Mouse (Mus musculus) liver, postnatal 0 days (tissue): ENCODE data around the gene Cd63.

Source experiments
- CTCF ChIP-seq: sonication (generic); IDR thresholded peaks from 2 replicates; pipeline ENCODE4 v1.5.1; 2016; ENCODE audit warnings: antibody characterized with exemption, low read depth
- EP300 ChIP-seq: IDR thresholded peaks from 2 replicates; pipeline ENCODE4 v1.6.1; 2016; ENCODE audit warnings: antibody characterized with exemption, low read depth, mild to moderate bottlenecking

- no peak for TF ChIP-seq CTCF
- TF ChIP-seq EP300, result no peak
These were observed 4.0 kb downstream of the Cd63 start for GRCm38 (mm10) chr10:128904812-128905211.
